Mouse (Mus musculus) liver, postnatal 0 days (tissue): ENCODE measurements around the gene Gja8.
A peak's percentile ranks its signal among the peaks of the same experiment; 100 is the strongest.

Experiments
- CTCF ChIP-seq: sonication (generic); IDR thresholded peaks from 2 replicates; pipeline ENCODE4 v1.5.1; 2016; ENCODE audit warnings: antibody characterized with exemption, low read depth
- EP300 ChIP-seq: IDR thresholded peaks from 2 replicates; pipeline ENCODE4 v1.6.1; 2016; ENCODE audit warnings: antibody characterized with exemption, low read depth, mild to moderate bottlenecking

GRCm38 (mm10) chr3:96874808-96875571 is 50.8 kb downstream of the Gja8 start:
- no peak for TF ChIP-seq CTCF
- peak; percentile 24; the same call in 1 of the 2 replicates for TF ChIP-seq EP300
